In genomic region chr7:120862626-120863025, GRCm38 (mm10) we compare ENCODE assay signal across 15 mouse cellular contexts. TPM values are rescaled to one million over a fixed set of nuclear protein-coding genes. Genes with fewer than 3 reads are reported as not detected.
A peak's percentile ranks its signal among the peaks of the same experiment; 100 is the strongest.
DNase-seq lines count a peak whose midpoint lies in the region; ATAC-seq and TF ChIP-seq lines count a peak whose summit lies in the region.
"Had no signal": no experiment of that assay in that cellular context is flagged by ENCODE, and none has a peak within 500 bp of the region (broad histone marks: within the 10 kb centered on the region; RNA-seq: fewer than 3 reads in every experiment).

No protein-coding gene starts in this region.

- no peaks in the 10 kb centered on the region for H3K9me3 ChIP-seq in hindbrain, embryonic 10.5 days
- no peaks in the 10 kb centered on the region for H3K9me3 ChIP-seq in hindbrain, embryonic 12.5 days (replicated peaks)
- H3K9me3 ChIP-seq in embryonic facial prominence, embryonic 15.5 days (replicated peaks), result no peaks in the 10 kb centered on the region
- no peaks in the 10 kb centered on the region for H3K9me3 ChIP-seq in liver, embryonic 14.5 days (ENCODE audit: control insufficient read depth, low read length)

- H3K9ac ChIP-seq in hindbrain, embryonic 12.5 days, result no peak overlapping the region
- no peak overlapping the region for H3K9ac ChIP-seq in embryonic facial prominence, embryonic 15.5 days
- peak overlapping the region; percentile 79 for H3K9ac ChIP-seq in liver, embryonic 14.5 days (replicated peaks)
- H3K9ac ChIP-seq: forebrain, postnatal 0 days had no signal

- TF ChIP-seq CTCF in liver, embryonic 14.5 days (IDR thresholded peaks at IDR 0.05; ENCODE audit: low read depth), result no peak

- H3K27me3 ChIP-seq in hindbrain, embryonic 10.5 days (ENCODE audit: insufficient read depth, poor library complexity, severe bottlenecking), result no peaks in the 10 kb centered on the region
- no peaks in the 10 kb centered on the region for H3K27me3 ChIP-seq in hindbrain, embryonic 12.5 days
- no peaks in the 10 kb centered on the region for H3K27me3 ChIP-seq in embryonic facial prominence, embryonic 15.5 days
- no peaks in the 10 kb centered on the region for H3K27me3 ChIP-seq in liver, embryonic 14.5 days (ENCODE audit: control insufficient read depth, insufficient read depth, low read length)

- DNase-seq in hindbrain, embryonic 10.5 days (ENCODE audit: low spot score), result peak; percentile 50
- DNase-seq in embryo, embryonic 11 days, result peak; percentile 53
- DNase-seq in liver, embryonic 14.5 days (ENCODE audit: low read depth in 3 of 3, low spot score in 3 of 3), result no peak
- DNase-seq in yolk sac, embryonic 10.5 days (ENCODE audit: low spot score), result no peak
- no peak for DNase-seq in thymus, postnatal 36 days
- DNase-seq in thymus, postnatal 14 days, result no peak
- DNase-seq: adrenal gland, adult 8-10 months; forebrain, postnatal 0 days; heart, adult 18-20 months; lung, postnatal 10 days; right cerebral cortex, postnatal 25 days had no signal

- peaks cover 71% of the 10 kb centered on the region for H3K4me1 ChIP-seq in hindbrain, embryonic 10.5 days (replicated peaks)
- H3K4me1 ChIP-seq in hindbrain, embryonic 12.5 days, result peaks cover 53% of the 10 kb centered on the region
- H3K4me1 ChIP-seq in embryonic facial prominence, embryonic 15.5 days, result peaks cover 67% of the 10 kb centered on the region
- H3K4me1 ChIP-seq in liver, embryonic 14.5 days (replicated peaks; ENCODE audit: control insufficient read depth in 2 of 2, insufficient read depth in 2 of 2, low read length in 1 of 2), result peaks cover 75 to 76% of the 10 kb centered on the region in 2 experiments

- 43% methylated on average over 7 of the region's 7 CpGs for WGBS in hindbrain, embryonic 10.5 days
- 52% methylated on average over 7 of the region's 7 CpGs for WGBS in hindbrain, embryonic 12.5 days
- WGBS in embryonic facial prominence, embryonic 15.5 days, result 32% methylated on average over 7 of the region's 7 CpGs
- WGBS in liver, embryonic 14.5 days (ENCODE audit: insufficient replicate concordance), result 55% methylated on average over 7 of the region's 7 CpGs

- H3K27ac ChIP-seq in hindbrain, embryonic 10.5 days, result peak overlapping the region; percentile 66
- no peak overlapping the region for H3K27ac ChIP-seq in hindbrain, embryonic 12.5 days
- peak overlapping the region; percentile 68 for H3K27ac ChIP-seq in embryonic facial prominence, embryonic 15.5 days (replicated peaks)
- H3K27ac ChIP-seq in liver, embryonic 14.5 days, result peak overlapping the region; percentile 99

- no peak for TF ChIP-seq EP300 in liver, embryonic 14.5 days (IDR thresholded peaks at IDR 0.05; ENCODE audit: low read depth)

- no peak overlapping the region for H3K4me3 ChIP-seq in hindbrain, embryonic 10.5 days
- no peak overlapping the region for H3K4me3 ChIP-seq in hindbrain, embryonic 12.5 days
- H3K4me3 ChIP-seq in embryonic facial prominence, embryonic 15.5 days (replicated peaks), result no peak overlapping the region
- H3K4me3 ChIP-seq in liver, embryonic 14.5 days (ENCODE audit: insufficient read depth in 1 of 2, low read depth in 2 of 2, low read length in 2 of 2), result no peak overlapping the region

- H3K36me3 ChIP-seq in hindbrain, embryonic 10.5 days, result peaks cover 20% of the 10 kb centered on the region
- H3K36me3 ChIP-seq in hindbrain, embryonic 12.5 days, result no peaks in the 10 kb centered on the region
- H3K36me3 ChIP-seq in embryonic facial prominence, embryonic 15.5 days, result peaks cover 18% of the 10 kb centered on the region
- H3K36me3 ChIP-seq in liver, embryonic 14.5 days (replicated peaks; ENCODE audit: control insufficient read depth, insufficient read depth, low read depth), result peaks cover 39% of the 10 kb centered on the region

- no peak for ATAC-seq in hindbrain, embryonic 12.5 days (ENCODE audit: low FRiP score)
- ATAC-seq in embryonic facial prominence, embryonic 15.5 days (ENCODE audit: insufficient number of reproducible peaks, low FRiP score, low TSS enrichment, low read depth), result no peak
- no peak for ATAC-seq in liver, embryonic 14.5 days (ENCODE audit: insufficient read depth)
- ATAC-seq: forebrain, postnatal 0 days; inflammation-experienced regulatory T-cells, adult 6 months; midbrain, embryonic 16.5 days had no signal

- H3K4me2 ChIP-seq in hindbrain, embryonic 12.5 days (replicated peaks), result no peak overlapping the region
- H3K4me2 ChIP-seq in embryonic facial prominence, embryonic 15.5 days (replicated peaks), result no peak overlapping the region
- peak overlapping the region; percentile 62 for H3K4me2 ChIP-seq in liver, embryonic 14.5 days (ENCODE audit: low read depth)

RNA-seq across cellular contexts. Expression of gene Eef2k, which starts 20.0 kb away (rescaled TPM):
- 26.9 and 30.1 TPM in 2 replicates for polyA plus RNA-seq in hindbrain, embryonic 10.5 days (2016; fragmentation: Nextera tagmentation; extraction: Ambion mirVana)
- polyA plus RNA-seq in hindbrain, embryonic 12.5 days (2016; fragmentation: Nextera tagmentation; extraction: Ambion mirVana), result 32.5 and 34.8 TPM in 2 replicates
- 65.2 and 75.4 TPM in 2 replicates for polyA plus RNA-seq in embryonic facial prominence, embryonic 15.5 days (2015; fragmentation: Nextera tagmentation; extraction: Ambion mirVana)
- 21.5 and 30.2 TPM in 2 replicates for polyA plus RNA-seq in liver, embryonic 14.5 days (2012; rRNA removed)
- 13.4 and 14.5 TPM in 2 replicates for polyA plus RNA-seq in liver, embryonic 14.5 days (2014; fragmentation: Nextera tagmentation; extraction: Ambion mirVana)

RNA-seq across cellular contexts. Expression of gene Gm5737, which starts 50.5 kb away (rescaled TPM):
- polyA plus RNA-seq in hindbrain, embryonic 10.5 days (2016; fragmentation: Nextera tagmentation; extraction: Ambion mirVana), result not detected in 2 replicates
- not detected in 2 replicates for polyA plus RNA-seq in hindbrain, embryonic 12.5 days (2016; fragmentation: Nextera tagmentation; extraction: Ambion mirVana)
- not detected in 2 replicates for polyA plus RNA-seq in embryonic facial prominence, embryonic 15.5 days (2015; fragmentation: Nextera tagmentation; extraction: Ambion mirVana)
- polyA plus RNA-seq in liver, embryonic 14.5 days (2012; rRNA removed), result not detected in 2 replicates
- polyA plus RNA-seq in liver, embryonic 14.5 days (2014; fragmentation: Nextera tagmentation; extraction: Ambion mirVana), result not detected in 2 replicates
- polyA plus RNA-seq: inflammation-experienced regulatory T-cells, adult 6 months had no signal

RNA-seq across cellular contexts. Expression of gene Polr3e, which starts 54.9 kb away (rescaled TPM):
- polyA plus RNA-seq in hindbrain, embryonic 10.5 days (2016; fragmentation: Nextera tagmentation; extraction: Ambion mirVana), result 31.2 and 41.0 TPM in 2 replicates
- 29.2 and 29.8 TPM in 2 replicates for polyA plus RNA-seq in hindbrain, embryonic 12.5 days (2016; fragmentation: Nextera tagmentation; extraction: Ambion mirVana)
- polyA plus RNA-seq in embryonic facial prominence, embryonic 15.5 days (2015; fragmentation: Nextera tagmentation; extraction: Ambion mirVana), result 34.1 and 35.1 TPM in 2 replicates
- polyA plus RNA-seq in liver, embryonic 14.5 days (2012; rRNA removed), result 5.8 and 9.2 TPM in 2 replicates
- 6.6 and 7.1 TPM in 2 replicates for polyA plus RNA-seq in liver, embryonic 14.5 days (2014; fragmentation: Nextera tagmentation; extraction: Ambion mirVana)

Comparison
In these comparisons a context has a peak if more than half of its experiments do, and no peak if none do; other contexts are left out.
1. DNase-seq: peak in hindbrain, embryonic 10.5 days (single experiment) and embryo, embryonic 11 days (single experiment); none in liver, embryonic 14.5 days (0 of 3), yolk sac, embryonic 10.5 days (single experiment), thymus, postnatal 36 days (0 of 2) and thymus, postnatal 14 days (single experiment).